Mouse (Mus musculus): ENCODE data around the gene Slx4ip. TPM values are rescaled to one million over a fixed set of nuclear protein-coding genes. Genes with fewer than 3 reads are reported as not detected.

Slx4ip gene
- polyA plus RNA-seq, 1 experiment from 2014 or later, result 4.3 TPM

- Histone ChIP-seq H3K4me3 (replicated peaks; ENCODE audit: low read depth, low read length) (no peak overlapping the region), H3K27ac (no peak overlapping the region), H3K4me1 (replicated peaks; ENCODE audit: insufficient read depth, low read length) (0 out of 2 replicates have a peak, but pooled peaks cover 5% of the 10 kb centered on the region), H3K36me3 (ENCODE audit: insufficient read depth, low read length) (no peaks in the 10 kb centered on the region), H3K27me3 (ENCODE audit: insufficient read depth, low read length) (no peaks in the 10 kb centered on the region), H3K4me2 (ENCODE audit: low read length) (no peak overlapping the region), H3K9ac (ENCODE audit: low read depth, low read length) (no peak overlapping the region), H3K9me3 (replicated peaks; ENCODE audit: low read length) (no peaks in the 10 kb centered on the region)
- DNase-seq (ENCODE audit: low spot score) (no peak), ATAC-seq (replicated peaks; ENCODE audit: low FRiP score, low read depth) (peak; percentile 36; the same call in 1 of the 2 replicates)
- WGBS, result 45% methylated on average over 16 of the region's 16 CpGs
- no peak for TF ChIP-seq CTCF (IDR thresholded peaks at IDR 0.05; ENCODE audit: low read depth)
Observed at GRCm38 (mm10) chr2:137073473-137074312, 182.7 kb downstream of the Slx4ip start.

- H3K4me3 ChIP-seq (replicated peaks; ENCODE audit: low read depth, low read length), result no peak overlapping the region
- TF ChIP-seq CTCF (IDR thresholded peaks at IDR 0.05; ENCODE audit: low read depth), result no peak
- DNase-seq (ENCODE audit: low spot score) (no peak), ATAC-seq (replicated peaks; ENCODE audit: low FRiP score, low read depth) (0 out of 2 replicates have a peak, but pooled peaks have one; percentile 7)
- WGBS, result 31% methylated on average over 2 of the region's 2 CpGs
- H3K4me1 ChIP-seq (replicated peaks; ENCODE audit: insufficient read depth, low read length), result 0 out of 2 replicates have a peak, but pooled peaks cover 5% of the 10 kb centered on the region
- H3K36me3 ChIP-seq (ENCODE audit: insufficient read depth, low read length), result no peaks in the 10 kb centered on the region
- no peak overlapping the region for H3K4me2 ChIP-seq (ENCODE audit: low read length)
- no peaks in the 10 kb centered on the region for H3K9me3 ChIP-seq (replicated peaks; ENCODE audit: low read length)
- no peak overlapping the region for H3K9ac ChIP-seq (ENCODE audit: low read depth, low read length)
- no peak overlapping the region for H3K27ac ChIP-seq
- no peaks in the 10 kb centered on the region for H3K27me3 ChIP-seq (ENCODE audit: insufficient read depth, low read length)
Observed at GRCm38 (mm10) chr2:137074313-137074620, 183.2 kb downstream of the Slx4ip start.

- H3K9me3 ChIP-seq (replicated peaks; ENCODE audit: low read length), result no peaks in the 10 kb centered on the region
- H3K4me1 ChIP-seq (replicated peaks; ENCODE audit: insufficient read depth, low read length), result peaks cover 16% of the 10 kb centered on the region
- H3K9ac ChIP-seq (ENCODE audit: low read depth, low read length), result no peak overlapping the region
- ATAC-seq (replicated peaks; ENCODE audit: low FRiP score, low read depth) (no peak), DNase-seq (ENCODE audit: low spot score) (no peak)
- no peaks in the 10 kb centered on the region for H3K27me3 ChIP-seq (ENCODE audit: insufficient read depth, low read length)
- TF ChIP-seq CTCF (IDR thresholded peaks at IDR 0.05; ENCODE audit: low read depth), result no peak
- H3K4me2 ChIP-seq (ENCODE audit: low read length), result no peak overlapping the region
- H3K36me3 ChIP-seq (ENCODE audit: insufficient read depth, low read length), result peaks cover 13% of the 10 kb centered on the region; the same call in 1 of the 2 replicates
- H3K4me3 ChIP-seq (replicated peaks; ENCODE audit: low read depth, low read length), result no peak overlapping the region
- 64% methylated on average over 4 of the region's 4 CpGs for WGBS
- H3K27ac ChIP-seq, result peak overlapping the region; percentile 60; the same call in 1 of the 2 replicates
Observed at GRCm38 (mm10) chr2:137078771-137079170, 187.8 kb downstream of the Slx4ip start.

GRCm38 (mm10) chr2:137079721-137080320, 188.8 kb downstream of the Slx4ip start:
- ATAC-seq (replicated peaks; ENCODE audit: low FRiP score, low read depth) (0 out of 2 replicates have a peak, but pooled peaks have one; percentile 50), DNase-seq (ENCODE audit: low spot score) (no peak)
- H3K9me3 ChIP-seq (replicated peaks; ENCODE audit: low read length), result no peaks in the 10 kb centered on the region
- peaks cover 16% of the 10 kb centered on the region for H3K4me1 ChIP-seq (replicated peaks; ENCODE audit: insufficient read depth, low read length)
- 22% methylated on average over 10 of the region's 10 CpGs for WGBS
- H3K9ac ChIP-seq (ENCODE audit: low read depth, low read length), result no peak overlapping the region
- TF ChIP-seq CTCF (IDR thresholded peaks at IDR 0.05; ENCODE audit: low read depth), result no peak
- H3K36me3 ChIP-seq (ENCODE audit: insufficient read depth, low read length), result peaks cover 18% of the 10 kb centered on the region; the same call in 1 of the 2 replicates
- H3K27ac ChIP-seq, result peak overlapping the region; percentile 60
- no peaks in the 10 kb centered on the region for H3K27me3 ChIP-seq (ENCODE audit: insufficient read depth, low read length)
- no peak overlapping the region for H3K4me3 ChIP-seq (replicated peaks; ENCODE audit: low read depth, low read length)
- H3K4me2 ChIP-seq (ENCODE audit: low read length), result no peak overlapping the region

- H3K27ac ChIP-seq, result peak overlapping the region; percentile 14; the same call in 1 of the 2 replicates
- peaks cover 16% of the 10 kb centered on the region for H3K4me1 ChIP-seq (replicated peaks; ENCODE audit: insufficient read depth, low read length)
- H3K9ac ChIP-seq (ENCODE audit: low read depth, low read length), result no peak overlapping the region
- no peak for TF ChIP-seq CTCF (IDR thresholded peaks at IDR 0.05; ENCODE audit: low read depth)
- H3K27me3 ChIP-seq (ENCODE audit: insufficient read depth, low read length), result no peaks in the 10 kb centered on the region
- peaks cover 25% of the 10 kb centered on the region; the same call in 1 of the 2 replicates for H3K36me3 ChIP-seq (ENCODE audit: insufficient read depth, low read length)
- H3K4me2 ChIP-seq (ENCODE audit: low read length), result no peak overlapping the region
- 64% methylated on average over 6 of the region's 6 CpGs for WGBS
- no peaks in the 10 kb centered on the region for H3K9me3 ChIP-seq (replicated peaks; ENCODE audit: low read length)
- ATAC-seq (replicated peaks; ENCODE audit: low FRiP score, low read depth), result peak; percentile 58
- no peak overlapping the region for H3K4me3 ChIP-seq (replicated peaks; ENCODE audit: low read depth, low read length)
- DNase-seq (ENCODE audit: low spot score), result no peak
Observed at GRCm38 (mm10) chr2:137080468-137080867, 189.4 kb downstream of the Slx4ip start.

GRCm38 (mm10) chr2:137081001-137081400, 190.0 kb downstream of the Slx4ip start:
- ATAC-seq (replicated peaks; ENCODE audit: low FRiP score, low read depth), result 0 out of 2 replicates have a peak, but pooled peaks have one; percentile 2
- DNase-seq (ENCODE audit: low spot score), result no peak
- Histone ChIP-seq H3K36me3 (ENCODE audit: insufficient read depth, low read length) (peaks cover 25% of the 10 kb centered on the region; the same call in 1 of the 2 replicates), H3K27ac (peak overlapping the region; percentile 14; the same call in 1 of the 2 replicates), H3K9ac (ENCODE audit: low read depth, low read length) (no peak overlapping the region), H3K4me1 (replicated peaks; ENCODE audit: insufficient read depth, low read length) (peaks cover 16% of the 10 kb centered on the region), H3K4me2 (ENCODE audit: low read length) (no peak overlapping the region), H3K9me3 (replicated peaks; ENCODE audit: low read length) (no peaks in the 10 kb centered on the region), H3K4me3 (replicated peaks; ENCODE audit: low read depth, low read length) (no peak overlapping the region), H3K27me3 (ENCODE audit: insufficient read depth, low read length) (no peaks in the 10 kb centered on the region)
- TF ChIP-seq CTCF (IDR thresholded peaks at IDR 0.05; ENCODE audit: low read depth), result no peak
- WGBS, result 80% methylated on average over 7 of the region's 7 CpGs

All from kidney, postnatal 0 days (tissue).